Comparison of ENCODE assay signal across 11 mouse cellular contexts in the genomic region with DNA sequence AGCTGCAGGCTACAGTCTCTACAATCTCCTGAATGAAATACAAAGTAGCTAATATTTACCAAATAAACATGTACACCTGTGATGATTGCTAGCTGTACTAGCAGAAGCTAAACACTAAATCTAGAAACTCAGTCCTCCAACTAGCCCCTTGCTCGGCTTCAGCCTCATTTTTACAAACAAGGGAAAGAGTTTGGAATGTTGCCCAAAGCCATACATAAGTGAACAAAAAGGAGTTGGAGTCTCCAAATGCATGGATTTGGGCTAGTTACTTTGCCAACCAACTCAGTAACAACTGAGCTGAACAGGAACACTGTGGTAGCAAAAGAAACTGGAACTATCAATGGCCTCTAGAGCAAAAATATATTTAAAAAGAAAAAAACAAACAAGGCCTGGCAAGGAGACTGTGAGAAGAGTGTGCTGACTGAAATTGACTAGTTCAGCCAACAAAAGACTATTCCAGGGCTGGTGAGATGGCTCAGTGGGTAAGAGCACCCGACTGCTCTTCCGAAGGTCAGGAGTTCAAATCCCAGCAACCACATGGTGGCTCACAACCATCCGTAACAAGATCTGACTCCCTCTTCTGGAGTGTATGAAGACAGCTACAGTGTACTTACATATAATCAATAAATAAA. TPM values are rescaled to one million over a fixed set of nuclear protein-coding genes. Genes with fewer than 3 reads are reported as not detected.
DNase-seq lines count a peak whose midpoint lies in the region; ATAC-seq and TF ChIP-seq lines count a peak whose summit lies in the region.
"Had no signal": no experiment of that assay in that cellular context is flagged by ENCODE, and none has a peak within 500 bp of the region (broad histone marks: within the 10 kb centered on the region; RNA-seq: fewer than 3 reads in every experiment).

No protein-coding gene starts in this region.

- intact Hi-C loops in heart, adult 2 months (cut with DNase I): no loop called here

- peaks cover 2% of the 10 kb centered on the region for H3K4me1 ChIP-seq in heart, adult 2 months (ENCODE audit: control insufficient read depth, insufficient read depth, low read length)
- H3K4me1 ChIP-seq in stomach, embryonic 14.5 days (ENCODE audit: control insufficient read depth, insufficient read depth, low read length): peaks cover 15% of the 10 kb centered on the region; the same call in 1 of the 2 replicates
- no peaks in the 10 kb centered on the region; the same call in 1 of the 2 replicates for H3K4me1 ChIP-seq in stomach, postnatal 0 days (replicated peaks; ENCODE audit: control insufficient read depth, insufficient read depth)
- H3K4me1 ChIP-seq in limb, embryonic 14.5 days (ENCODE audit: control insufficient read depth, insufficient read depth, low read length): peaks cover 21% of the 10 kb centered on the region

- no peak overlapping the region for H3K9ac ChIP-seq in heart, adult 2 months (ENCODE audit: low read depth, low read length)
- H3K9ac ChIP-seq in stomach, embryonic 14.5 days (replicated peaks; ENCODE audit: low read depth, low read length): 0 out of 2 replicates have a peak overlapping the region, but pooled peaks have one; percentile 21
- H3K9ac ChIP-seq in stomach, postnatal 0 days (ENCODE audit: low read length): no peak overlapping the region
- H3K9ac ChIP-seq in limb, embryonic 14.5 days (ENCODE audit: low read depth, low read length, severe bottlenecking): no peak overlapping the region; the same call in none of the 2 replicates

- peak overlapping the region; percentile 83 for H3K4me2 ChIP-seq in stomach, embryonic 14.5 days (replicated peaks; ENCODE audit: low read depth, low read length)
- H3K4me2 ChIP-seq in stomach, postnatal 0 days (replicated peaks; ENCODE audit: low read depth): no peak overlapping the region; the same call in none of the 2 replicates
- peak overlapping the region; percentile 76 for H3K4me2 ChIP-seq in limb, embryonic 14.5 days (replicated peaks; ENCODE audit: low read depth, low read length, severe bottlenecking)

- no peak for TF ChIP-seq CTCF in heart, adult 2 months (IDR thresholded peaks at IDR 0.05)
- no peak for TF ChIP-seq CTCF in stomach, postnatal 0 days (IDR thresholded peaks at IDR 0.05; ENCODE audit: low read depth)

- DNase-seq in heart, adult 11 months: peak; percentile 52
- DNase-seq in heart, adult 2 months: no peak
- no peak for DNase-seq in stomach, postnatal 0 days (ENCODE audit: low spot score)
- DNase-seq in limb, embryonic 14.5 days (ENCODE audit: low spot score): no peak
- DNase-seq in adrenal gland, postnatal 4 days (ENCODE audit: low spot score in 2 of 2): no peak
- no peak for DNase-seq in spleen, adult 18-20 months
- no peak for DNase-seq in kidney, adult 8-10 months
- DNase-seq: B cell, adult 2 months; thymus, postnatal 25 days had no signal

- 66% methylated on average over 4 of the region's 4 CpGs for WGBS in heart, adult 2 months
- 49% methylated on average over 3 of the region's 4 CpGs for WGBS in stomach, embryonic 14.5 days
- 44% methylated on average over 3 of the region's 4 CpGs for WGBS in stomach, postnatal 0 days
- WGBS in limb, embryonic 14.5 days: 54% methylated on average over 3 of the region's 4 CpGs

- no peak overlapping the region for H3K4me3 ChIP-seq in heart, adult 2 months
- H3K4me3 ChIP-seq in stomach, embryonic 14.5 days (ENCODE audit: low read depth, low read length): peak overlapping the region; percentile 9; the same call in 1 of the 2 replicates
- no peak overlapping the region for H3K4me3 ChIP-seq in stomach, postnatal 0 days (ENCODE audit: low read depth, low read length)
- H3K4me3 ChIP-seq in limb, embryonic 14.5 days (replicated peaks; ENCODE audit: low read length): peak overlapping the region; percentile 6; the same call in 1 of the 2 replicates

- no peak overlapping the region for H3K27ac ChIP-seq in heart, adult 2 months
- H3K27ac ChIP-seq in stomach, embryonic 14.5 days (ENCODE audit: low read length): no peak overlapping the region
- H3K27ac ChIP-seq in stomach, postnatal 0 days (replicated peaks): no peak overlapping the region
- no peak overlapping the region for H3K27ac ChIP-seq in limb, embryonic 14.5 days (replicated peaks; ENCODE audit: low read depth, low read length)
- H3K27ac ChIP-seq: left cerebral cortex, adult 2 months had no signal

- H3K9me3 ChIP-seq in stomach, embryonic 14.5 days (ENCODE audit: control insufficient read depth, low read depth, low read length): no peaks in the 10 kb centered on the region
- no peaks in the 10 kb centered on the region for H3K9me3 ChIP-seq in stomach, postnatal 0 days (ENCODE audit: control insufficient read depth, low read length)
- no peaks in the 10 kb centered on the region for H3K9me3 ChIP-seq in limb, embryonic 14.5 days (ENCODE audit: control insufficient read depth, low read length)

- H3K27me3 ChIP-seq in heart, adult 2 months (ENCODE audit: control insufficient read depth, insufficient read depth, low read length): no peaks in the 10 kb centered on the region
- H3K27me3 ChIP-seq in stomach, embryonic 14.5 days (ENCODE audit: control insufficient read depth, insufficient read depth, low read length): no peaks in the 10 kb centered on the region
- no peaks in the 10 kb centered on the region for H3K27me3 ChIP-seq in stomach, postnatal 0 days (ENCODE audit: control insufficient read depth, insufficient read depth, low read length)
- no peaks in the 10 kb centered on the region for H3K27me3 ChIP-seq in limb, embryonic 14.5 days (ENCODE audit: control insufficient read depth, insufficient read depth, low read length)

- no peaks in the 10 kb centered on the region; the same call in none of the 2 replicates for H3K79me2 ChIP-seq in heart, adult 2 months (replicated peaks; ENCODE audit: control insufficient read depth, insufficient read depth, low read length)

- TF ChIP-seq EP300 in heart, adult 2 months (IDR thresholded peaks at IDR 0.05; ENCODE audit: insufficient read depth, low read depth, low read length): no peak
- TF ChIP-seq EP300 in stomach, postnatal 0 days (optimal IDR thresholded peaks at IDR 0.05): no peak

- no peak for TF ChIP-seq POLR2A in heart, adult 2 months (IDR thresholded peaks at IDR 0.05; ENCODE audit: insufficient read depth, low read depth, low read length)
- TF ChIP-seq POLR2A in limb, embryonic 14.5 days (IDR thresholded peaks at IDR 0.05; ENCODE audit: borderline replicate concordance, extremely low read depth, insufficient read depth, insufficient read length): no peak

- ATAC-seq in stomach, embryonic 14.5 days (ENCODE audit: insufficient number of reproducible peaks, insufficient read depth, low FRiP score, low read depth): no peak
- ATAC-seq in stomach, postnatal 0 days (ENCODE audit: low FRiP score, low TSS enrichment): no peak
- no peak for ATAC-seq in limb, embryonic 14.5 days (ENCODE audit: low FRiP score, low read depth)

- H3K36me3 ChIP-seq in heart, adult 2 months (ENCODE audit: control insufficient read depth, insufficient read depth, low read length): no peaks in the 10 kb centered on the region
- no peaks in the 10 kb centered on the region; the same call in 1 of the 2 replicates for H3K36me3 ChIP-seq in stomach, embryonic 14.5 days (ENCODE audit: control insufficient read depth, insufficient read depth, low read length)
- H3K36me3 ChIP-seq in stomach, postnatal 0 days (ENCODE audit: control insufficient read depth, insufficient read depth, low read length): no peaks in the 10 kb centered on the region
- 0 out of 2 replicates have a peak, but pooled peaks cover 2% of the 10 kb centered on the region for H3K36me3 ChIP-seq in limb, embryonic 14.5 days (ENCODE audit: control insufficient read depth, insufficient read depth, low read length)

RNA-seq across cellular contexts. Expression of a gene that starts 1.5 kb away (rescaled TPM):
- total RNA-seq in heart, adult 2 months (2021): 10 to 100 TPM; 54.8 to 60.7 TPM
- polyA plus RNA-seq in heart, adult 2 months (2012; rRNA removed): 16.8 and 24.8 TPM in 2 replicates
- 111 and 121 TPM in 2 replicates for polyA plus RNA-seq in stomach, embryonic 14.5 days (2014; fragmentation: Nextera tagmentation; extraction: Ambion mirVana)
- polyA plus RNA-seq in stomach, postnatal 0 days (2015; fragmentation: Nextera tagmentation; extraction: Ambion mirVana): 46.0 and 48.0 TPM in 2 replicates
- polyA plus RNA-seq in limb, embryonic 14.5 days (2012; rRNA removed): 79.9 and 80.3 TPM in 2 replicates
- 92.7 and 96.3 TPM in 2 replicates for polyA plus RNA-seq in limb, embryonic 14.5 days (2014; fragmentation: Nextera tagmentation; extraction: Ambion mirVana)
- total RNA-seq in adrenal gland, postnatal 4 days (2021): 10 to 100 TPM; 87.2 to 93.7 TPM

RNA-seq across cellular contexts. Expression of a gene that starts 1.6 kb away (rescaled TPM):
- 1 to 10 TPM; 5.7 to 6.4 TPM for total RNA-seq in heart, adult 2 months (2021)
- 3.2 and 3.9 TPM in 2 replicates for polyA plus RNA-seq in heart, adult 2 months (2012; rRNA removed)
- 12.6 and 14.2 TPM in 2 replicates for polyA plus RNA-seq in stomach, embryonic 14.5 days (2014; fragmentation: Nextera tagmentation; extraction: Ambion mirVana)
- polyA plus RNA-seq in stomach, postnatal 0 days (2015; fragmentation: Nextera tagmentation; extraction: Ambion mirVana): 5.0 and 6.3 TPM in 2 replicates
- polyA plus RNA-seq in limb, embryonic 14.5 days (2012; rRNA removed): 7.2 and 7.9 TPM in 2 replicates
- 11.6 and 12.9 TPM in 2 replicates for polyA plus RNA-seq in limb, embryonic 14.5 days (2014; fragmentation: Nextera tagmentation; extraction: Ambion mirVana)
- 10 to 100 TPM; 11.4 to 12.3 TPM for total RNA-seq in adrenal gland, postnatal 4 days (2021)

Comparison
In these comparisons a context has a peak if more than half of its experiments do, and no peak if none do; other contexts are left out.
1. H3K4me3 ChIP-seq: peak in stomach, embryonic 14.5 days (single experiment) and limb, embryonic 14.5 days (single experiment); none in heart, adult 2 months (single experiment) and stomach, postnatal 0 days (single experiment).